8 mouse cellular contexts compared by ENCODE assay signal in genomic region chr14:11551892-11552291, GRCm38 (mm10). TPM values are rescaled to one million over a fixed set of nuclear protein-coding genes. Genes with fewer than 3 reads are reported as not detected.
DNase-seq lines count a peak whose midpoint lies in the region; ATAC-seq and TF ChIP-seq lines count a peak whose summit lies in the region.

No protein-coding gene starts in this region.

- peak overlapping the region; percentile 19; the same call in 1 of the 2 replicates for H3K27ac ChIP-seq in embryonic facial prominence, embryonic 10.5 days (replicated peaks)
- H3K27ac ChIP-seq in hindbrain, postnatal 0 days: 0 out of 2 replicates have a peak overlapping the region, but pooled peaks have one; percentile 95
- H3K27ac ChIP-seq in midbrain, embryonic 12.5 days (replicated peaks): no peak overlapping the region

- peak overlapping the region; percentile 72; the same call in 1 of the 2 replicates for H3K9ac ChIP-seq in hindbrain, postnatal 0 days (replicated peaks; ENCODE audit: low read length)
- H3K9ac ChIP-seq in midbrain, embryonic 12.5 days (replicated peaks): no peak overlapping the region

- no peaks in the 10 kb centered on the region; the same call in 1 of the 2 replicates for H3K27me3 ChIP-seq in embryonic facial prominence, embryonic 10.5 days (replicated peaks; ENCODE audit: low read depth, poor library complexity, severe bottlenecking)
- H3K27me3 ChIP-seq in hindbrain, postnatal 0 days (ENCODE audit: insufficient read depth, low read length): no peaks in the 10 kb centered on the region
- H3K27me3 ChIP-seq in midbrain, embryonic 12.5 days: peaks cover 9% of the 10 kb centered on the region; the same call in 1 of the 2 replicates

- TF ChIP-seq CTCF in hindbrain, postnatal 0 days (IDR thresholded peaks at IDR 0.05; ENCODE audit: low read depth): no peak

- peak; percentile 24 for DNase-seq in cerebellum, adult 9-11 months
- no peak for DNase-seq in cerebellum, adult 18-20 months
- peak; percentile 43 for DNase-seq in embryonic facial prominence, embryonic 10.5 days (ENCODE audit: low spot score)
- DNase-seq in hindbrain, postnatal 0 days (ENCODE audit: low spot score): no peak
- DNase-seq in Muller cell, postnatal 12 days (ENCODE audit: inconsistent ontology term): no peak
- no peak for DNase-seq in urinary bladder, adult 2 months (ENCODE audit: low spot score)
- no peak for DNase-seq in spleen, adult 12 weeks (ENCODE audit: low spot score)

- 11% methylated on average over 11 of the region's 11 CpGs for WGBS in embryonic facial prominence, embryonic 10.5 days
- WGBS in hindbrain, postnatal 0 days: 34% methylated on average over 11 of the region's 11 CpGs
- WGBS in midbrain, embryonic 12.5 days: 29% methylated on average over 11 of the region's 11 CpGs

- H3K4me2 ChIP-seq in hindbrain, postnatal 0 days (ENCODE audit: low read depth, low read length): peak overlapping the region; percentile 94
- H3K4me2 ChIP-seq in midbrain, embryonic 12.5 days (replicated peaks): peak overlapping the region; percentile 77

- no peaks in the 10 kb centered on the region for H3K9me3 ChIP-seq in embryonic facial prominence, embryonic 10.5 days
- no peaks in the 10 kb centered on the region for H3K9me3 ChIP-seq in hindbrain, postnatal 0 days (ENCODE audit: low read length)
- H3K9me3 ChIP-seq in midbrain, embryonic 12.5 days: no peaks in the 10 kb centered on the region

- ATAC-seq in hindbrain, postnatal 0 days: no peak
- ATAC-seq in midbrain, embryonic 12.5 days (ENCODE audit: low FRiP score, low read depth): no peak

- no peaks in the 10 kb centered on the region for H3K36me3 ChIP-seq in embryonic facial prominence, embryonic 10.5 days (replicated peaks)
- H3K36me3 ChIP-seq in hindbrain, postnatal 0 days (ENCODE audit: insufficient read depth, low read length): no peaks in the 10 kb centered on the region
- no peaks in the 10 kb centered on the region for H3K36me3 ChIP-seq in midbrain, embryonic 12.5 days

- peak overlapping the region; percentile 79 for H3K4me3 ChIP-seq in embryonic facial prominence, embryonic 10.5 days
- peak overlapping the region; percentile 87 for H3K4me3 ChIP-seq in hindbrain, postnatal 0 days (ENCODE audit: low read length)
- peak overlapping the region; percentile 12; the same call in 1 of the 2 replicates for H3K4me3 ChIP-seq in midbrain, embryonic 12.5 days

- peaks cover 29% of the 10 kb centered on the region for H3K4me1 ChIP-seq in embryonic facial prominence, embryonic 10.5 days
- H3K4me1 ChIP-seq in hindbrain, postnatal 0 days (ENCODE audit: insufficient read depth, low read length): no peaks in the 10 kb centered on the region
- H3K4me1 ChIP-seq in midbrain, embryonic 12.5 days: peaks cover 14% of the 10 kb centered on the region

RNA-seq across cellular contexts. Expression of gene Ptprg, which starts 1.4 kb away (rescaled TPM):
- polyA plus RNA-seq in embryonic facial prominence, embryonic 10.5 days (2016; fragmentation: Nextera tagmentation; extraction: Ambion mirVana): 36.3 and 40.7 TPM in 2 replicates
- total RNA-seq in hindbrain, postnatal 0 days (2014; rRNA removed): 90.5 and 101 TPM in 2 replicates
- polyA plus RNA-seq in hindbrain, postnatal 0 days (2015; fragmentation: Nextera tagmentation; extraction: Ambion mirVana): 33.0 and 35.6 TPM in 2 replicates
- polyA plus RNA-seq in midbrain, embryonic 12.5 days (2016; fragmentation: Nextera tagmentation; extraction: Ambion mirVana): 39.9 and 47.4 TPM in 2 replicates
- 11.6 and 16.2 TPM in 2 replicates for polyA plus RNA-seq in urinary bladder, adult 2 months (2012; rRNA removed)

Comparison
In these comparisons a context has a peak if more than half of its experiments do, and no peak if none do; other contexts are left out.
1. DNase-seq: peak in cerebellum, adult 9-11 months (single experiment) and embryonic facial prominence, embryonic 10.5 days (single experiment); none in cerebellum, adult 18-20 months (0 of 2), hindbrain, postnatal 0 days (single experiment), Muller cell, postnatal 12 days (single experiment), urinary bladder, adult 2 months (single experiment) and spleen, adult 12 weeks (single experiment).
2. H3K4me3 ChIP-seq: peak in every context shown above with its lines; median percentile 87 in hindbrain, postnatal 0 days; 79 in embryonic facial prominence, embryonic 10.5 days; 12 in midbrain, embryonic 12.5 days.